Mouse (Mus musculus) liver, embryonic 11.5 days (tissue): Measurements from ENCODE around the gene Klf7. TPM values are rescaled to one million over a fixed set of nuclear protein-coding genes. Genes with fewer than 3 reads are reported as not detected.

Experiments
- microRNA-seq: library from miRNA; unstranded; fragments of <30 nt; microRNA quantifications from one replicate; pipeline ENCODE4, GENCODE M21; 2017; ENCODE audit warnings: borderline number of aligned reads
- polyA plus RNA-seq: library from polyadenylated mRNA; unstranded; fragments of >200 nt; fragmentation: Nextera tagmentation; extraction: Ambion mirVana; gene quantifications from 2 replicates; pipeline ENCODE4 v1.2.1, GENCODE M21; 2014

The Klf7 gene
- polyA plus RNA-seq, 1 experiment from 2014 or later: 10.1 TPM

Small RNA genes within 50 kb of the gene (microRNA-seq; reads per million reads assigned to microRNA genes)
- not detected for gene Mir6899
